Mouse (Mus musculus): Measurements from ENCODE around the gene Lcp2. TPM values are rescaled to one million over a fixed set of nuclear protein-coding genes. Genes with fewer than 3 reads are reported as not detected.
"Not testable (repeated sequence)": the region's sequence is repeated elsewhere in the genome, so short reads cannot be mapped to it uniquely, and the experiment has no call there.

The Lcp2 gene
- polyA plus RNA-seq, 1 experiment from 2014 or later = 1.4 TPM

- Histone ChIP-seq H3K9me3 (no peaks in the 10 kb centered on the region), H3K4me3 (no peak overlapping the region), H3K36me3 (replicated peaks) (no peaks in the 10 kb centered on the region), H3K27me3 (replicated peaks; ENCODE audit: low read depth, poor library complexity, severe bottlenecking) (no peaks in the 10 kb centered on the region), H3K27ac (replicated peaks) (no peak overlapping the region), H3K4me1 (peaks cover 8% of the 10 kb centered on the region; the same call in 1 of the 2 replicates)
- DNase-seq (ENCODE audit: low spot score) = no peak
- 37% methylated on average over 4 of the region's 4 CpGs for WGBS
Measured at GRCm38 (mm10) chr11:34112781-34113380, 66.2 kb downstream of the Lcp2 start.

DNA sequence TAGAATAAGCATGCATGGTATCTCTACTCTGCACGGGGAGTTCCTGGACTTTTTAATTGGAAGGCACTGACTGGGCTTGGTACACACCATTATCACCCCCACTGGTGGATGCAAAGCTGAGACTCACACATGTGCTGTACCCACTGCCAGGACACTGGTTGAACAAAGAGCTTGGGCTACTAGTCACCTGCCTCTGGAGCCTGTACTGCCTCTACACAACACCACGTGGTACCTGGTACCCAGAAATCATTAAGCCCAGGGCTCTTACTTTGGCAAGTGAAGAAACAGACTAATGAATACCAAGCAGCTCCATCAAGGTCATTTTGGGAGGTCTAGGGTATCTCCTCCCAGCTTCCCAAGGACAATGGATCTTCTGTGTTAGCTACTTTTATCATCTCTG is 67.0 kb downstream of the Lcp2 start:
- no peaks in the 10 kb centered on the region for H3K36me3 ChIP-seq (replicated peaks)
- no peak overlapping the region for H3K4me3 ChIP-seq
- no peaks in the 10 kb centered on the region for H3K9me3 ChIP-seq
- peaks cover 14% of the 10 kb centered on the region for H3K4me1 ChIP-seq
- no peak for DNase-seq (ENCODE audit: low spot score)
- 64% methylated on average over 2 of the region's 2 CpGs for WGBS
- no peaks in the 10 kb centered on the region for H3K27me3 ChIP-seq (replicated peaks; ENCODE audit: low read depth, poor library complexity, severe bottlenecking)
- H3K27ac ChIP-seq (replicated peaks) = no peak overlapping the region

- peaks cover 21% of the 10 kb centered on the region for H3K4me1 ChIP-seq
- no peak overlapping the region for H3K4me3 ChIP-seq
- WGBS = 56% methylated on average over 2 of the region's 2 CpGs
- H3K36me3 ChIP-seq (replicated peaks) = no peaks in the 10 kb centered on the region
- no peaks in the 10 kb centered on the region for H3K27me3 ChIP-seq (replicated peaks; ENCODE audit: low read depth, poor library complexity, severe bottlenecking)
- H3K27ac ChIP-seq (replicated peaks) = no peak overlapping the region
- no peak for DNase-seq (ENCODE audit: low spot score)
- no peaks in the 10 kb centered on the region for H3K9me3 ChIP-seq
Measured at GRCm38 (mm10) chr11:34116572-34117135, 69.9 kb downstream of the Lcp2 start.

GRCm38 (mm10) chr11:34117581-34117980 is 70.9 kb downstream of the Lcp2 start:
- H3K36me3 ChIP-seq (replicated peaks) = no peaks in the 10 kb centered on the region
- H3K4me3 ChIP-seq = no peak overlapping the region
- H3K4me1 ChIP-seq = peaks cover 21% of the 10 kb centered on the region
- no peaks in the 10 kb centered on the region for H3K27me3 ChIP-seq (replicated peaks; ENCODE audit: low read depth, poor library complexity, severe bottlenecking)
- WGBS = 89% methylated on average over 3 of the region's 3 CpGs
- DNase-seq (ENCODE audit: low spot score) = no peak
- H3K27ac ChIP-seq (replicated peaks) = no peak overlapping the region
- no peaks in the 10 kb centered on the region for H3K9me3 ChIP-seq

DNA sequence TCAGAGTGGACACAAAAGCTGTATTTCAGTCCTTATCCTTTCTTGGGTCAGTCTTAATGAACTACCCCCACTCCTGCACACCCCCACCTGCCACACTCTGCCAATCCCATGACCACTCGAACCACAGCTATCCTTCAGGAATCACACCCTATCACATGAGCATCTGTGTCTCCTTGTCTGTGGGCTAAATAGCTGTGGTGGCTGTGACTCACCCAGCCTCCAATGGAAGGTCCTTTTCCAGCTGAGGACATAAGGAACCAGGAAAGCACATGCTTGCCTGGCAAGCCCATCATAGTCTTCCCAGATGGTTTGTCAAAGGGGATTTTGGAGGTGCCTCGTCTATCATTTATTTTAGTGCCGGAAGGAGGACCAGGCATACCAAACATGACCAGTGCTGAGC is 71.6 kb downstream of the Lcp2 start:
- Histone ChIP-seq H3K27ac (replicated peaks) (no peak overlapping the region), H3K36me3 (replicated peaks) (no peaks in the 10 kb centered on the region), H3K27me3 (replicated peaks; ENCODE audit: low read depth, poor library complexity, severe bottlenecking) (no peaks in the 10 kb centered on the region), H3K4me3 (no peak overlapping the region), H3K4me1 (peaks cover 16% of the 10 kb centered on the region), H3K9me3 (no peaks in the 10 kb centered on the region)
- WGBS = 82% methylated on average over 3 of the region's 3 CpGs
- DNase-seq (ENCODE audit: low spot score) = no peak

GRCm38 (mm10) chr11:34123147-34123546 is 76.4 kb downstream of the Lcp2 start:
- WGBS = 21% methylated on average over 2 of the region's 2 CpGs
- Histone ChIP-seq H3K36me3 (replicated peaks) (no peaks in the 10 kb centered on the region), H3K4me1 (peaks cover 21% of the 10 kb centered on the region), H3K4me3 (no peak overlapping the region), H3K27ac (replicated peaks) (no peak overlapping the region), H3K27me3 (replicated peaks; ENCODE audit: low read depth, poor library complexity, severe bottlenecking) (0 out of 2 replicates have a peak, but pooled peaks cover 4% of the 10 kb centered on the region), H3K9me3 (no peaks in the 10 kb centered on the region)
- DNase-seq (ENCODE audit: low spot score) = peak; percentile 47

- WGBS = 45% methylated on average over 7 of the region's 7 CpGs
- DNase-seq (ENCODE audit: low spot score) = no peak
- H3K27ac ChIP-seq (replicated peaks) = no peak overlapping the region
- H3K4me1 ChIP-seq = peaks cover 8% of the 10 kb centered on the region; the same call in 1 of the 2 replicates
- H3K4me3 ChIP-seq = no peak overlapping the region
- no peaks in the 10 kb centered on the region for H3K36me3 ChIP-seq (replicated peaks)
- H3K27me3 ChIP-seq (replicated peaks; ENCODE audit: low read depth, poor library complexity, severe bottlenecking) = 0 out of 2 replicates have a peak, but pooled peaks cover 4% of the 10 kb centered on the region
- H3K9me3 ChIP-seq = no peaks in the 10 kb centered on the region
Measured at GRCm38 (mm10) chr11:34124852-34125251, 78.1 kb downstream of the Lcp2 start.

DNA sequence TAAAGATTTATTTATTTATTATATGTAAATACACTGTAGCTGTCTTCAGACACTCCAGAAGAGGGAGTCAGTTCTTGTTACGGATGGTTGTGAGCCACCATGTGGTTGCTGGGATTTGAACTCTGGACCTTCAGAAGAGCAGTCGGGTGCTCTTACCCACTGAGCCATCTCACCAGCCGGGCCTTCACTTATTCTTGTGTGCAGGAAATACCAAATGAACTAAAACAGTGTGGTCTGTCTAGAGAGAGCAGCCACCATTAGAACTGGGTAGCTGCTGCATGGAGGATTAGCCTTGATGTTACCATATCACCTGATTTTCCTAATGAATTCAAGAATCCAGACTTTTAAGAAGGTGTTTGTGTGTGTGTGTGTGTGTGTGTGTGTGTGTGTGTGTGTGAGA is 79.0 kb downstream of the Lcp2 start:
- not testable (repeated sequence) for DNase-seq (ENCODE audit: low spot score); H3K4me3 ChIP-seq

DNA sequence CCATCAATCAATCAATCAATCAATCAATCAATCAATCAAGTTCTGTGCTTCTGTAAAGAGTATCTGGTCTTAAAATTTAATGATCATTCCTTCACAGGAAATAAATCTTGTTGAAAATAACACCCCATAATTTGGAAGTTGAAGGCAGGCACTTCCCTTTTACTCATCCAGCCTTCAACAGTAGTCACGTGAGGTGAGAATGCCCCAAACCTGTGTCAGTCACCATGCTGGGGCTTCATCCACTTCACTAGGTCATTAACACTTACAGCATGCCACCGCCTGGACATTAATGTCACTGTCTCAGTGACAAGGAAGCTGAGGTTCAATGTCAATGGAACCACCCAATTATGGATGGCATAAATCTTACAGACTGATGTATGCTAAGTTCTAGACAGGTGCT is 81.7 kb downstream of the Lcp2 start:
- H3K36me3 ChIP-seq (replicated peaks) = no peaks in the 10 kb centered on the region
- no peak overlapping the region for H3K4me3 ChIP-seq
- 86% methylated on average over 2 of the region's 2 CpGs for WGBS
- H3K27ac ChIP-seq (replicated peaks) = no peak overlapping the region
- H3K27me3 ChIP-seq (replicated peaks; ENCODE audit: low read depth, poor library complexity, severe bottlenecking) = 0 out of 2 replicates have a peak, but pooled peaks cover 4% of the 10 kb centered on the region
- H3K4me1 ChIP-seq = peaks cover 8% of the 10 kb centered on the region; the same call in 1 of the 2 replicates
- no peaks in the 10 kb centered on the region for H3K9me3 ChIP-seq
- DNase-seq (ENCODE audit: low spot score) = no peak

More for the DNA sequence above, 79.0 kb downstream of the Lcp2 start:
- not testable (repeated sequence) for H3K27ac ChIP-seq (replicated peaks); H3K4me1 ChIP-seq; H3K27me3 ChIP-seq (replicated peaks; ENCODE audit: low read depth, poor library complexity, severe bottlenecking); H3K9me3 ChIP-seq; H3K36me3 ChIP-seq (replicated peaks)
- 82% methylated on average over 3 of the region's 3 CpGs for WGBS

DNA sequence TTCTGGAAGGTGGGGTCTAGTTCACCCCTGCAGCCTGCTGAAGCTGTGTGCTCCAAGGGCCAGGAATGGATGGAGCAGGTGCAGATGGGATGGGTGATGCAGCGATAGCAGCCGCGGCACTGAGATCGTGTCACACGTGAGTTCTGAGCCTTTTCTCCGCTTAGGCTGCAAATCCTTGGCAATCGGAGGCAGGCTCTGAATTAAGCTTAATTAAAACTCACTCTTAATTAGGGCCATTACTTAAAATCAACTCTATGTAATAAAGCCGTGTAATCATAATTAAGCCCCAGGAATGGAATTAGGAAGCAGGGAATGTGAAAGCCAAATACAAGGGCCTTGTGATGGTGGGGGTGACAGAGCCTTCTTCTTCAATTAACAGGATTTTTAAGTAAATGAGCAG is 92.6 kb downstream of the Lcp2 start:
- no peak overlapping the region for H3K4me3 ChIP-seq
- no peaks in the 10 kb centered on the region for H3K27me3 ChIP-seq (replicated peaks; ENCODE audit: low read depth, poor library complexity, severe bottlenecking)
- H3K36me3 ChIP-seq (replicated peaks) = no peaks in the 10 kb centered on the region
- no peaks in the 10 kb centered on the region for H3K4me1 ChIP-seq
- 86% methylated on average over 8 of the region's 8 CpGs for WGBS
- H3K9me3 ChIP-seq = no peaks in the 10 kb centered on the region
- no peak for DNase-seq (ENCODE audit: low spot score)
- no peak overlapping the region for H3K27ac ChIP-seq (replicated peaks)

Other genes starting within 250 kb of the Lcp2 start
- 0.09 and 0.13 TPM in 2 replicates for gene Kcnmb1, start 83.9 kb upstream of the Lcp2 start, polyA plus RNA-seq (2016; fragmentation: Nextera tagmentation; extraction: Ambion mirVana)
- 1.5 and 2.0 TPM in 2 replicates for gene Kcnip1, start 53.8 kb upstream of the Lcp2 start, polyA plus RNA-seq (2016; fragmentation: Nextera tagmentation; extraction: Ambion mirVana)
- gene 4930469K13Rik, start 51.6 kb downstream of the Lcp2 start, polyA plus RNA-seq (2016; fragmentation: Nextera tagmentation; extraction: Ambion mirVana) = not detected in 2 replicates
- gene Foxi1, start 161.2 kb downstream of the Lcp2 start, polyA plus RNA-seq (2016; fragmentation: Nextera tagmentation; extraction: Ambion mirVana) = 0.14 TPM in 1 of 2 replicates, not detected in the other